Mouse (Mus musculus) C2C12 (cell line): ENCODE results near the gene Arrdc2.

Source experiments
- CEBPB ChIP-seq: IDR thresholded peaks from one replicate; pipeline ENCODE4 v1.6.1; 2011; ENCODE audit warnings: low read depth, mild to moderate bottlenecking, control low read depth, moderate library complexity
- CTCF ChIP-seq: IDR thresholded peaks from one replicate; pipeline ENCODE4 v1.5.1; 2011; ENCODE audit not compliant: control insufficient read depth, insufficient read depth, insufficient read length
- FOSL1 ChIP-seq: IDR thresholded peaks from one replicate; pipeline ENCODE4 v1.8.0; 2011; ENCODE audit warnings: mild to moderate bottlenecking, low read length; ENCODE audit not compliant: poor library complexity, insufficient read depth, severe bottlenecking
- MAX ChIP-seq: IDR thresholded peaks from one replicate; pipeline ENCODE4 v1.6.1; 2011; ENCODE audit warnings: mild to moderate bottlenecking, control low read depth
- MYOG ChIP-seq: IDR thresholded peaks from one replicate; pipeline ENCODE4 v1.6.1; 2011; ENCODE audit not compliant: control insufficient read depth, insufficient read length; ENCODE audit errors: extremely low read depth
- USF1 ChIP-seq: IDR thresholded peaks from one replicate; pipeline ENCODE4 v1.6.1; 2011; ENCODE audit warnings: low read depth, mild to moderate bottlenecking, control low read depth, moderate library complexity

- no peak for TF ChIP-seq CTCF
- no peak for TF ChIP-seq USF1
- no peak for TF ChIP-seq MYOG
- TF ChIP-seq CEBPB, result no peak
- no peak for TF ChIP-seq FOSL1
- no peak for TF ChIP-seq MAX
Observed at GRCm38 (mm10) chr8:70876382-70876781, 36.9 kb upstream of the Arrdc2 start.
